Mouse (Mus musculus) liver, embryonic 14.5 days (tissue): ENCODE measurements around the gene Atp6ap2.

ENCODE experiments used
- CTCF ChIP-seq: IDR thresholded peaks from 2 replicates; pipeline ENCODE4 v1.5.1; 2016; ENCODE audit warnings: antibody characterized with exemption, low read depth, control low read depth
- EP300 ChIP-seq: IDR thresholded peaks from 2 replicates; pipeline ENCODE4 v1.6.1; 2016; ENCODE audit warnings: antibody characterized with exemption, low read depth

- TF ChIP-seq CTCF = no peak
- no peak for TF ChIP-seq EP300
Measured at GRCm38 (mm10) chrX:12653879-12654278, 66.3 kb downstream of the Atp6ap2 start.
